Mouse (Mus musculus): ENCODE measurements at regions not wholly inside any gene's neighbourhood (a gene's known extent, or its start where the extent isn't known, plus 50 kb on each side); places are given as distances from the start of the nearest gene placed in this dataset.

DNA sequence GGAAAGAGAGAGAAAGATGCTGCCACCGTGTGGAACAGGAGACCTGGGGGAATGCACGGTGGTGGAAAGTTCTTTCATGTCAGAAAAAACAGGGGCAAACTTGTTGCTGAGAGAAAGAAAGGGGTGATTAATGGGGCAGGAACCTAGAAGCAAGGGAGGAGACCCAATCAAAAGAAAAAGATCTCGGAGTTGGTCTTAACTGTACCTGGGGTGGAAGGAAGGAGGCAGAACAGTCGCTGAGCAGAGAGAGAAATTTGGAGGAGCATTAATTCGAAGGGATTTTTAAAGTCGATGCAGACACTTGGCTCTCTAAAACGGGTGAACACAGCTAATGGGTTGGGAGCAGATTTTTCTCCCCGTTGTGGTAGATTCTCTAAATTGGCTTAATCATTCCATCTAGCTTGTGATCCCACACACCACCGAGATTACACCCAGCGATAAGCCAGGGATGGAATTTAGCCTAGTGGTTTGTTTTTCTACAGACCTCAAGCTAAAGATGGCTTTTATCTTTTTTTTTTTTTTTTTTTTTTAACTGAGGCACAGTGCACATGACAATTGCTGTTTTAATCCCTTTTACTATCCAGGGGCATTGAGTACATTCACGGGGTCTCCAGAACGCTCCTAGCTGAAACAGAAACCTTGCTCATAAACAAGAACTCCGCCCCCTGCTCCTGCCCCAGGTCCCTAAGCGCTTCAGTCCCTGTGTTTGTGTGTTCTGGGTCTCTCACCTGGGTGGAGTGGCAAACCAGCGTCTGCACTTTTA is 73.1 kb upstream of the Cpm start:
- no peak for DNase-seq (ENCODE audit: low spot score in 2 of 2)

DNA sequence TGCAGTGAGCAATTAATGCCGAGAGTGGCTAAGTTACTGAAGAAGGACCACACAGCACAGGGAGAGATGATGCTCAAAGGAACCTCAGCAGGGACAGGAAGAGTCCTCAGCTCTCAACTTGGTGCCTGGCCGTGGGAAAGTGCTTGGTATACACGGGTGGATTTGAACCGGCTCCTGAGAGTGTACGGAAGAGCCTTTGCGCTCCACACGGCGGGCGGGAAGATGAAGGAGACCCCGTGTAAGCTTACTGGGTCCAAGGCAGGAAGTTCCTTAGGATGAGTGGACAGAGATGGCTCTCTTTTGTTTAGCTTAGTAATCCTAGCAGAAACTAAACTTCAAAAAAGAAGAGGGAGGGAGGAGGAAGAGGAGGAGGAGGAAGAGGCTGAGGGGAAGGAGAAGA is 73.8 kb upstream of the Cpm start:
- DNase-seq (ENCODE audit: low spot score in 2 of 2), result no peak

DNA sequence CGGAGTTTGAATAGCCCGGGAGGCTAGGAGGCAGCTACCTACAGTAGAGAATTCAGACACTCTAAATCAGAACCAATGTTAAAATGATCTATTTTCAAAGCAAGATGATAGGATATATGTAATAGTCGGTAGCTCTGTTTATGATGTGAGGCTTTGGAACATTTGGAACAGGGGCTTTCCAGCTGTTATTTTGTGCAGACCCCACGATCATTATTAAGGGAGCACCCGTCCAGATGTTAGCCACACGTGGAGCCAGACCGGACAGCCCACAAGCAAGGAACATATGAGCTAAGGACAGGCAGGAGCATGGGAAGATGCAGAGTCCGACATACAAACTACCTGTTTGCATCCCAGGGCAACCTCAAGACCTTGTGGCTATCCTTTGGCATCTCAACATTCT is 74.3 kb upstream of the Cpm start:
- DNase-seq (ENCODE audit: low spot score in 2 of 2), result no peak

DNA sequence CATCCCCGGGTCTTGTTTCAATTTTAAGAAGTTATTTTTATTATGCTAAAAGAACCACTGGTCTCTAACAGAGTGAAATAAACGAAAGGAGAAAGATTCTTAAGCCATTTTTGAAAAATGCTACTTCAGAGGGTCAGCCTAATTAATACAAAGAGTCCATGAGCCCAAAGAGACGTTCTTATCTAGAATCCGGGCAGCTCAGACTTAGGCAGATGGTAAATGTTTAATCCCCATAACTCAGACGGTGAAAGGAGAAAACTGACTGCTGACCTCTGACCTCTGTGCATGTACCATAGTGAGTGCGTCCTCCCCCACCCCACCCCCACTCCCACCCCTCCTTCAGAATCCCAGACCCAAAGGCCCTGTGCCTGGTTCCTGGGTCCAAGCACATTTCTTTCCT is 74.8 kb upstream of the Cpm start:
- DNase-seq (ENCODE audit: low spot score in 2 of 2), result no peak

DNA sequence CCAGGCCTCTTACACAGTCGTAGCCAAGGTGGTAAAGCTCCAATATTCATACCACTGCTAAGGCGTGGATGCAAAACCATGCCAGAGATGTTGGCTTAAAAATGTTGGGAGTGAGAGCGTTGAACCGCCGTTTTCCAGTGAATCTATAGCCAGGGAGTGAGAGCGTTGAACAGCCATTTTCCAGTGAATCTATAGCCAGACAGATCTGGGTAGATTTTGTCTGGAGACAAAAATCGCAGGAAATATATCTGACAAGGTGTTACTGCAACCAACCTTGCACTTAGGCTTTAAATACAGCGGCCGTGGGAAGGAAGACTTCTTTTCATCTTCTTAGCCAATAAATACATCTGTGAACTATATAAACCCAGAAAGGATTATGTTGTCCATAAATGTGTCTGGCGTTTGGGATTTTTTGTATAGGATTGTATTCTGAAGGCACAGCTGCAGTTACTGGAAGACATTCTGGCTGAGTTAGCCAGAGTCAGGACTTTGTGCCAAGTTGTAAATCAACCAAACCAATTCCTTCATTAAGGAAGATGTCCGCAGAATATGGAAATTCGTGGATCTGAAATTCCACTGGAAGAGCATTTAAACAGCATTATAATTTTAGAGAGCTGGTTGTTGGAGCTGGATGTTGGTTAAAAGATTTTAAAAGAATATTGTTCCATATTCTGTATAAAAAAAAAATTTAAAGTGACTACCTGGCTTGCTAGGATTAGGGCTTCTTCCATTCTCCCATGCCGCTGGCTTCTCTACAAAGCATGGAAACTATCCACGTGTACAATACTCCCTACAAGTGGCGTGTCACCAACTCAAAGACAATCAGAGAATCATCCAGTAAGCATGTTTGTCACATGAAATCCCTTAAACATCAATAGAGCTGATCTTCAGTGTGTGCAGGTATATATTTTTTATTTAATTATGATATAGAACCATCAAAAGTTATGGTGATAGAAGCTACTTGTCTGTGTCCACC is 75.8 kb upstream of the Cpm start:
- DNase-seq (ENCODE audit: low spot score in 2 of 2), result no peak

DNA sequence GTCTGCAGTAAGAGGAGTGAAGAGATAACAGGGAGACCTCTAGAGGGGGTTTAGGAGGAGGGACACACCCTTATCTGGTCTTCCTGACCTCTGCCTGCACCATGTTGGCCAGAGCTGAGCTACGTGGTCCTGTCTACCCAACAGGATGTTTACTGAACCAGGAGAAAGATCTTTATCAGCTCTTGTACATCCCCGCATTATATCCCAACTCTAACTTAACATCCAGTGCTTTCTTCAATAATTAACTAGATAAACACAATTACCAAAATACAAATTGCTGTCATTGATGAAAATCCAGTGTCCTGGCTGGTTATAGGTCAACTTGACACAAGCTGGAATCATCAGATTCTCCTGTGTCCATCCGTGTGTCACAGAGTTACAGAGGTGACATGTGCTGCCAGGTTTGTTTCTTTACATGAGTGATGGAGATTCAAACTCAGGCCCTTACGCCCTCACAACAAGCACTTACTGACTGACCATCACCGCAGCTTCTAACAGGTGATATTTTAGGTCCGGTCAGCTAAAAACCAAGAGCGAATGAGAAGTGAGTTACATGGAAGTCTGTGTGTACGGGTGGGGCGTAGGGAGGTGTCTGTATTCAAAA is 77.1 kb upstream of the Cpm start:
- DNase-seq (ENCODE audit: low spot score in 2 of 2), result no peak

DNA sequence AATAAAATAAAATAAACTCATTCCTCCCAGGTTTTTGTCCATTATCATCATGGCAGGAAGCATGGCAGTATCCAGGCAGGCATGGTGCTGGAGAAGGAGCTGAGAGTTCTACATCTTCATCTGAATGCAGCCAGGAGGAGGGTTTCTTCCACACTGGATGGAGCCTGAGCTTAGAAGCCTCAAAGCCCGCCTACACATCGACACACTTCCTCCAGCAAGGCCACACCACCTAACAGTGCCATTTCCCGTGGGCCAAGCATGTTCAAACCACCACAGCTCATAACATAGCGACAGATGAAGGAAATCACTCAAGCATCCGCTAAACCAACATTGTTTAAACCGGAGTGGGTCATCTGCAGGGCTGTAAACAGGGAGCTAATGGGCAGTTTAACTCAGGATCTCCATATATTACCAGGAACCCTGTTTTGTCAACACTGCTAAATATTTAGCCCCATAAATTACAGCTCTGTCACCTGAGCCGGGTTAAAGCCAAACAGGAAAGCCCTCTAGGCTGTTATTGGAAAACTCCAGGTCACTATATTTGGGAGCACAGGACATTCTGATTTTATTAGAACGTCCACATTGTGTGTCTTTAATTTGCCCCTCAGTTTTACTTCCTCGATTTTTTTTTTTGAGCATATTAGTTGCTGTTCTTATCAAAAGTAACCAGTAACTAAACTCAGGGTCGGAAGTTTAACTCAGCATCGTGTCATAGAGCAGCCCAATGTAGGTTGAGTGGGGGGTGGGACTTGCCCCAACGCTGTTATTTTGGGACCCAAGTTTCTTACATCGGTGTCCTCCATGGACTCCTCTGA is 77.9 kb upstream of the Cpm start:
- no peak for DNase-seq (ENCODE audit: low spot score in 2 of 2)

DNA sequence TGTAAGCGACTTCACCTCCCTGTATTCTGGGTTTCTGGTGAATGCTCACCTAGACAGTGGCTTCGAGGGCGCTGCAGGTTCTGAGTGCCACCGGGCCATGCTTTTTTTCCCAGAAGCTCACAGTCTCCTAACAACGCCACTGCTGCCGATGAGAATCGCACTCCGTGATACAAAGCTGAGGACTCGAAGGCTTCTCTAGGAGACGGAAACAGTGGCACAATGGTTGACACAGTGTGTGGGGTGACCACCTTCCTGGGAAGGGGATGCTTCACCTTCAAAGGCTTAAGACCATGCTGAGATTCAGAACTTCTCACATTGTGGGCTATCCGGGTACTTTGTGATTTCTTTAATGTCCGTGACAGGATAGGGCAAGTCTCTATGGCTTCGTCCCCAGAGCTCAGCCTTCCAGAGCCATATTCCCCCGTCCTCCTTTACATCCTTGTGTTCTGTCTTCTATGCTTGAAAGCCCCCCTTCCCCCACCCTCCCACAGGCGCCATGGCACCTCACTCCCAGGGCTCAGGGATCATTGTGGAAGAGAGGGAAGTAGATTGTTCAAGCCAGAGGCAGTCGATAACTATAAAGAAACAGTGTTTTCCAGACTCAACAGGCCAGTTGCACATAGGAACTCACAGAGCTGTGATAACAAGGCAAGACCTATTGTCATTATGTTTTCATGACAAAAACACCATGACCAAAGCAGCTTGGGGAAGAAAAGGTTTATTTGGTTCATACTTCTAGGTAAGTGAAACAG is 79.3 kb upstream of the Cpm start:
- no peak for DNase-seq (ENCODE audit: low spot score in 2 of 2)

DNA sequence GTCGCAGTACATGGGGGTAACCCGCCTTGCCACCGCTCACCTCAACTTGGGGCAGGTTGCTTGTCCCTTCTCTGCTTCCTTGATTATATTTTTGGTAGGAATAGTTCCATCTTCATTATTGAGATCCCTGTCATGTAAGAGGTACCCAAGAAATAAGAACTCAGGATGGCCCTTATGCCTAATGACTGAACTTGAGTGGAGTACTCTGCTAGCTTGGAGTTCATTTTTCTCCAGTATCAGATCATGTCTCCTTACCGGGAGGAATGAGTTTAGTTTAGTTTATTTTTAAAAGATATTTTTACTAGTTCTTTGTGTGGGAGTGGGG is 79.8 kb upstream of the Cpm start:
- DNase-seq (ENCODE audit: low spot score in 2 of 2), result no peak

DNA sequence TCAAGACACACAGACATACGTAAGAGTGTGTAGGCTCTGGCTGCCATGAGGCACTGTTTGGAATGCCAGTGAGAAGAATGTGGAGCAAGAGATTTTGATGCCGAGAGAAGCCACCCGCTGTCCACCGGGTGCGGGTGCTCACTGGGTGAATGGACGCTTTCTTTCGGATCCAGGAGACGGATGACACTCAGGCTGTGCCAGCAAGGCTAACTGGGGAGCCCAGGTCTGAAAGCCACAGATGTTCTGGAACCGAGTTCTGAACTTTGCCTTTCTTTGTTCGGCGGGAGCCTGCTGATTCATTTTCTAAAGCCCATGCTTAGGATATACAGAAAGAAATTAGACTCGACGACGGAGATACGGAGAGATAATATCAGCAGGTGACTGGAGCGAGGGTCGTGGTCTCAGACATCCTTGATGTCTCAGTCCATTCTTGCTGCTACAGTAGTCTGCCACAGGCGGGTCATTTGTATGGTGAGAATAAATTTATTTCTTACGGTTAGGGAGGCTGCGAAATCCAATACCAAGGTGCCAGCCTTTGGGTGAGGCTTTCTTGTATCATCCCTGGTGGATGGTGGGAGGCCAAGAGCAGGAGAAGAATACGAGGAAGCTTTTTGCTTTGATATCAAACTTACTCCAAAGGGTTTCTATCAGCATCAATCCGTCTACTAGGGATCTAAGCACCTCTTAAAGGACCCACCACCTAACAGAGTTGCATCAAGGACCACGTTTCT is 80.4 kb upstream of the Cpm start:
- no peak for DNase-seq (ENCODE audit: low spot score in 2 of 2)

DNA sequence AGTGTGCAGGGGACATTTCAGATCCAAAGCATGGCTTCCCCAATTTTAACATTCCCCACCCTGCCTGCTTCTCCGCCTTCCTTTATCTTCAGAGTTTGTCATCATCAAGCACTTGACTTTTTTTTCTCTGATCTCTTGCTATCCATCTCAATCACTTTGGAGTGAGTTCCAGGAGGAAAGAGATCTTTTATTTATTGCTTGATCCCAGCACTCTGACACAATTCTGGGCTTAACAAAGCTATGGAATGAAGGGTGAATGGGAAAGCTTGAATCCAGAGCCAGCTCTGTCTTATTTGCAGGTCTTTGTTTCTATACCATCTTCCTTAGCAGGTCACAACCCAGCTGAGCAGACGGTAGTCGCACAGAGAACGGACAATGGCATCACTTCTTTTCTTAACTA is 81.0 kb upstream of the Cpm start:
- DNase-seq (ENCODE audit: low spot score in 2 of 2), result no peak

DNA sequence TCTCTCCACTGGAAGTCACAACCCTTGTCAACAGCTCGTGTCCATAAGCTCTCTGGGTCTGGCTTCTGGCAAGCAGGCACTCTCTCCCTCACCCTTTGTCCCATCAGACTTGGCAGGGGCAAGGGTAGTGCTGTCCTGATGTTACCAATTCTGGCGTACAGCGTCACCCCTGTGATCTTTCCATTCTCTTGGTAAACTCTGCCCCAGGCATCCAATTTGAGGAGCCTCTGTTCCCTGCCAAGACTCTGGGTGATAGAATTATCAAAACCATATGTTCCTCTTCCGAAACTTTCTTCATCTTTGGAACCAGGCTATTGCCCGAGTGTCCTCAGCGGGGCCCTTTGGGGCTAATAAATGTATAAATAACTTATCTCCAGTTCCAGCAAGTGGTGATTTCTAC is 82.0 kb upstream of the Cpm start:
- no peak for DNase-seq (ENCODE audit: low spot score in 2 of 2)

DNA sequence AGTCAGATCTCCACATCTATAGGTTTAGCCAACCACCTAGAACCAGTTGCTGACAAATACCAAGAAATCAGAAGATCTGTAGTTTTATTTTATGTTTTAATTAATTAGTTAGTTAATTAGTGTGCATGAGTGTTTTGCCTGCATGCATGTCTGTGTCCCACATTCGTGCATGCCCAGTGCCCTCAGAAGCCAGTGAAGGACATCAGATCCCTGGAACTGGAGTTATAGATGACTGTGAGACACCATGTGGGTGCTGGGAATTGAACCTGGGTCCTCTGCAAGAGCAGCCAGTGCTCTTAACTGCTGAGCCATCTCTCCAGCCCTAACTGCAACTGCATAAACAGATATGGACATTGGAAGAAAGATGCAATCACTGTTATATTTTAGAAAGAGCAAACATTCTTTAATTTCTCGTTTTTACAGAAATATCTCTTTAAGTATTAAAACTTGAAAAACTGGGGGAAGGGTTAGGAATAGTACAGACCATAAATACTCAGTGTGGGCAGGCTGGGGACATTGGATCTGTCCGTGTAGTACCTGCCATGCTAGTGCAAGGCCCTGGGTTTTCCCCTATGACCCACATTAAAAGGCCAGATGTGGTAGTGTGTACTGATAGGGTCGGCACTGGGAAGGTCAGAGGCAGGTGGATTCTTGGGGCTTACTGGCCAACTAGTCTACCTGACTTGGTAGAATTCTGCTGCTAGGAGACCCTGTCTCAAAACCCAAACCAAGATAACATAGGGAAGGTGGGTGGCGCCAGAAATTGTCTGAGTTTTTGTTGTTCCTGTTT is 83.3 kb upstream of the Cpm start:
- DNase-seq (ENCODE audit: low spot score in 2 of 2), result no peak

DNA sequence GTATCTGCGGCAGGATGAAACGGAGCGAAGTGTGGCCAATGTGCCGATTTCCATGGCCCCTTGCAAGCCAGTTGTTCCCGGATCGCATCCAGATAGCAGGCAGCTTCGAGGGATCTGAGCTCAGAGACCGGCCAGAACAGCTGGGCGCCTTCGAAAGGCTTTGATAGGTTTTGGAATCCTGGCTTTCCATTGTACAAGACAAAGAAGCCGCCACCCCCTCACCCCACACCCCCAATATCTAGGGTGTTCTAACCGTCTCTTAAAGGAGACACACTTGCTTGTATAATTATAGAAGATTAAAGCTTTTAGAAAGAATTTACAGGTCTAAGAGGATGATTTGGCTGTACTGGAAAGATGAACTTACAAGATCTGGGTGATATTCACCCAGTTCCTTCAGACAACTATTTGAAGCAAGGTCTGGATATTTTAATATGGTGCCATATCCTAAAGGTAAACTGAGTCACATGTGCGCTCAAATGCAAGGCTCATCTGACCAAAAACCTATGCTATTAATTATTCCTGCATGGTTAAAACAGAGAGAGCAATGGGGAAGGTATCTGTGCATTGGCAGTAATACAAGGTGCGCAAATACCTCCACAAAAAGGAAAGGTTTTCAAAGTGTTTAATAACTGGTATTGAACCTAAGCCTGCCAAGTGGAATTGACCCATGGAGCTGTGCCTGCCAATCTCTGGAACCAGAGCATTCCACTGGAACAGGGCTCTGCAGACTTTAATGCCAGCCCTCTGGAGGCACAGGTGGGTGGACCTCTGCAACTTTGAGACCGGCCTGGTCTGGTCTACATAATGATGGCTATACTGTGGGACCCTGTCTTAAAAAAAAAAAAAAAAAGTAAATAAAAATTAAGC is 84.4 kb upstream of the Cpm start:
- DNase-seq (ENCODE audit: low spot score in 2 of 2), result no peak

DNA sequence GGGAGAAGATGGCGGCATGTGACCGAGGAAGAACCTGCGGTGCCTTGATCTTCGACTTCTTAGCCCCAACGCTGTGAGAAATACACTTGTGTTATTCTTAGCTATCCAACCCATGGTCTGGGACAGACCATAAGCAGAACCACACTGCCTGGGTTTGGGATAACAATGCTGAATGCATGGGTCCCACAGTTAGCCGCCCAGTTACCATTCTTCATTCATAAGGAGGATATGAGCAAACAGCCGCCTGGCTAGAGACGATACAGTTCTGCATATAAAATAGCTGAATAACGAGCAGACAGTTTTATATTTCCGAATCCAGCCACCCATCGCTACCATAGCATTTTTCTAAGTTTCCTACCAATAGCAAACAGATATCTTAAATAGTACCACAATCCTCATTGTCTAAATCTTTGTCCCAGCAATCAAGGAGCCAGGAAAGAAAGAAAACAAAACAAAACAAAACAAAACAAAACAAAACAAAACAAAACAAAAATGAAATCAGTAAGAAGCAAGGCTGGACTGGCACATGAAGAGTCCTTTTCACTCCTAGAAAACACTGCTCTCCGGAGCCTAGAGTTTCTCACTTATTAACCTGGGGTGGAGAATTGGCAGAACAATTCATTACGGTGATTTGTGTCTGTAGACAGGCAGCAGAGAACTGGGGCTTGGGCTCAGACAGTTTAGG is 85.2 kb upstream of the Cpm start:
- DNase-seq (ENCODE audit: low spot score in 2 of 2), result no peak

DNA sequence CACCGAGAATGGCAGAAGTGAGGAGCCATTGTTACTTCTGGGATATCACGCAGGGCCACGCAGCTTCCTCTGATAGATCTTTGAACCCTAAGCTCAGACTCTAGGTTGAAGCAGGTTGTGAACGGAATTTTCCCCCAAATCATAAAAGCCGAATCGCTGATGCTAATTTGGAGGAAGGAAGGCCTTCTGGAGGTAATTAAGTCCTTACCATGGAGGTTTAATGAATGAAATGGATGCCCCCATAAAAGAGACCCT is 85.7 kb upstream of the Cpm start:
- no peak for DNase-seq (ENCODE audit: low spot score in 2 of 2)

DNA sequence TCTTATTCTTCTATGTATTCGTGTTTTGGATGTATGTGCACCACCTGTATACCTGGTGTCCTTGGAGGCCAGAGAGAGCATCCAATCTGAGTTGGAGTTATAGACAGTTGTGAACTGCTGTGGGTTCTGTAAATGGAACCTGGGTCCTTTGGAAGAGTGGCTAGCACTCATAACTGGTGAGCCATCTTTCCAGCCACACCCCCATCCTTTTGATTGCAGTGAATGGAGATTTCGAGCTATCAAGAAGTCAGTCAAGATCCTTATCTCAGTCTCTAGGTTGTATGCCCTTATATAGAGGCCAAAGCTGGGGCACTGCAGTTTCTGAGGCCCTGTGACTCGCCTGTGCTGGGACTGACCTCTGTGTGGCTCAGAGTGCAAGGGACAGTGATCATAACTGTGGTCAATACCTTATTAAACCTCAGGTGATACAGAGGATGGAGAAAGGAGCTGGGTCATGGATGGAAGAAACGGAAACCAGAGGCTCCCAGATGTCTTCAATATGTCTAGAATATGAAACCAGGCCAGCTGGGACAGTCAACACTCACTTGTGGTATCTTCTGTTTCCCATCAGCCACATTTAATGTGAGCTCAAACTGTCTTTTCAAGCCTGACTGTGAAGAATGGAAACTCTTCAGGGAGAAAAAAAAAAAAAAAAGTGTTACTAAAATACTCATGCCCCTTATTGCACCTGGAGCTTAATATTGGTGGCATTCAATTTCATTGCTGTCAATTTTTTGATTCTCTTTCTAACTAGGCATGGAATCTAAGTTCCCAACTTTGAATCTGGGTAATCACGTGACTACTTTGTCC is 86.2 kb upstream of the Cpm start:
- no peak for DNase-seq (ENCODE audit: low spot score in 2 of 2)

DNA sequence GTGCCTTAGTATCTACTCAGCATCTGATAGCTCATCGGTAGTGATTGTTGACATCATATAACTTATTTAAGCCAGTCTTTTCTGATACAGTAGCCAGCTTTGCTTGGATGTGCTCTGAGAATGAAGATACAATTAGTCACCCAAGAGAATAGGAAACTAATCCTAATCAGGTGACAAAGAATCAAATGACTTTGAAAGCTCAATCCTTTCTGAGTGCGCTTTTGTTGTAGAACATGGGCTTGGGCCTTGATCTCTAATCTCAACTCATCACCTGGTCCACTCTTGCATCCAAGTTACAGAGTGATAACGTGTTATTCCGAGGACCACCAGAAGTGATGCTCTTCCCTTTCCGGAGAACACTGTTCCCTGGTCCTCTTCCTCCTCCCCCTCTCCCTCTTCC is 86.9 kb upstream of the Cpm start:
- DNase-seq (ENCODE audit: low spot score in 2 of 2), result no peak
